Mouse (Mus musculus): ENCODE measurements around the gene Afap1. TPM values are rescaled to one million over a fixed set of nuclear protein-coding genes. Genes with fewer than 3 reads are reported as not detected.

The Afap1 gene
- total RNA-seq (2021) = 10 to 100 TPM; 28.3 to 29.1 TPM
- long read RNA-seq, experiment 1, partial matches to known transcripts = 1 of 11 reads
- long read RNA-seq, experiment 1, other reads (novel, unspliced or antisense) = 10 of 11 reads
- long read RNA-seq, experiment 2, partial matches to known transcripts = 0 of 3 reads
- long read RNA-seq, experiment 2, other reads (novel, unspliced or antisense) = 3 of 3 reads

DNA sequence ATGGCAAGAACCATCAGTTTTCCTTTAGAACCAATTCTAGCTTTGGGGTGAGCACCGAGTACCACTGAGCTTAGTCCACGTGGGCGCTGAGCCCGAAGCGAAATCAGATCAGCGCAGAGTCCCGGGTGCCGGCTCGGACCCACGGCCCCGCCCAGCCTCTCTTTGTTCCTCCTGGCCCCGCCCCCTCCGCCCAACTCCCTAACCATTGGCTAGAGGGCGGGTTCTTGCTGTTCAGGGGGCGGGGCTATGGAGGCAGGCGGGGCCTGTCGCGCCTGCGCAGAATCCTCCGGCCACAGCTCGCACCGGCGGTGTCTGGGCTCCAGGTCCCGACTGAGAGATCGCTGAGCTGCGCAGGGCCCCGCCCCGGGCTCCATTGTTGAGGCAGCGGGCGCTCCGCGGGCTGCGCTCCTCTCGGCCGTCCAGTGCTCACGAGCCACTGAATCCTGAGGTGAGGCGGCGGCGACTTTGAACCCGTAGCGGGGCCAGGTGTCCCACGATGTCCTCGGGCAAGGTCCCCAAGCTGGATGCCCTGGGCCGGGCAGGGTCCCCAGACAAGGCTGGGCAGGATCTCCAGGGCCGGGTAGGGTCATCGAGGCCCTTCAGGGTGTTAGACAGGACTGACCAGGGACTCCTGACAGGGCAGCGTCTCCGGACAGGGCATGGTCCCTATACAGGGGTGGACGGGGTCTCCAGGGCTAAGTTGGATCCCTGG is at the start of gene Afap1:
TSS of gene Afap1 (plus strand) at position 227 of the 712 bp plus-strand sequence.
- peak; percentile 99 for DNase-seq (ENCODE audit: low spot score in 2 of 2)

DNA sequence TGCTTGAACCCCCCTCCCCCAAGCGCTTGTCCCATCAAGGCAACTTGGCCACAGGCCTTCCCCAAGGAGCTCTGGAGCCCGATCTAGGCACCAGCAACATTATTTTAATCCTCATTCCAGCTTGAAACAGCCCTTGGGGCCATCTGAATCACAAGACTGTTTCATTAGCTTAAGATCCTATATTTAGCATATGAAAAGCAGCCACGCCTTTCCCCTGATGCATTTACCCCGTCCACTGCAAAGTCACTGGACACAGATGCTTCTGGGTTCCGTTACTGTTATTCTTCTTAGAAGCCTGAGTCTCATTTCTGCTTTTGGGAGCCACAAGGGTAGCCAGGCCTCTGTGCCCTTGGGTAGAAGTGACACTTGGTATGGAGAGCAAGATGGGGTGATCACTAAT is 41.6 kb upstream of the Afap1 start:
- DNase-seq (ENCODE audit: low spot score in 2 of 2) = no peak

DNA sequence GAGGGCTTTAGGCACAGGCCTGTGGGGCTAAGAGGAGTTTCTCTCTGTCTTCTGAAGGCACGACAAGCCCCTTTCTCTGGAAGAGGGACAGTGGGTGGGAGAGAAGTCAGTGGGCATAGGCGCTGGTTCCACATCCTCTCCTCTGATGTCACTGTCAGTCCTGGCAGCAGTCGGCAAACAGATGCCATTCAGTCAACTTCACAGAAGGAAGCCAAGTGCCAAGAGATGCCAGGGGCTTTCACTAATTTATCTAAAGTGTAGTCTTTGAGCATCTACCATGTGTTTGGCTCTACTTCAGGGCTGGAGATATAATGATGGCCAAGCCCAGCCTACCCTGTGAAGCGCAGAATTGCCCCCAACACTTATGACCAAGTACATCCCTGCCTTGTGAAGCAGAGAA is 39.7 kb upstream of the Afap1 start:
- no peak for DNase-seq (ENCODE audit: low spot score in 2 of 2)

DNA sequence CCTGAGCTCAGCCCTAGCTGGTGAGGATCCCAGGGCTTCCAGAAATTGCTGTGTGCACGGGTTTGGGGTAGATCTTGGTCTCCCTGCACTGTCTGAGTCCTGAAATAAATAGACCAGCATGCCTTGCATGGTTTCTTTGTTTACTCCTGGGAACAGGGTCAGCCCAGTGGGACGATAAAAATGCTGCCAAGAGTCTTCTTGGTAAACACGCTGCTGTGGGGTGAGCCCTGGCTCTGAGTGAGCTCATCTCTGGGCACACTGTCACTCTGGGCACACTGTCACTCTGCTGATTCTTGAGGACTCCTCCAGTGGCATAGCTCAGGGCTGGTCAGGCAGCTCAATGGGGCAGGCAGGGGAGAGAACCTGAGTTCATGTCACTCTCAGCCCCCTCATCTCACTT is 36.9 kb upstream of the Afap1 start:
- DNase-seq (ENCODE audit: low spot score in 2 of 2) = no peak

DNA sequence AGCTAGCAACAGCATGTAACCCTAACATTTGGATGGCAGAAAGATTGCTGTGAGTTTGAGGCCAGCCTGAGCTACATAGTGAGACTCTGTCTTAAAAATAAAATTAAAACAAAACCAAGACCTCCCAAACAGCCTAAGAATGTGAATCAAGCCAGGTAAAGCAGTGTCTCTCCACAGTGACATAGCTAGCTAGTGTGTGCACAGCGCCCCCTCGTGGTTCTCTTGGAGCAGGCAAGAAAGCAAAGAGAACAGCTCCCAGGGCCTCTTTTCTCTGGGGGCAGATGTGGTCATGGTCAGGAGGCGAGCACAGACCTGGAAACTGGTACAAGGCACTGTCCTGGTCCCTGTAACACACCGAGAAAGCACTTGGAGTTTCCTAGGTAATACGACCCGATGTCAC is 35.0 kb upstream of the Afap1 start:
- peak; percentile 63 to 76 for DNase-seq (ENCODE audit: low spot score in 2 of 2)

DNA sequence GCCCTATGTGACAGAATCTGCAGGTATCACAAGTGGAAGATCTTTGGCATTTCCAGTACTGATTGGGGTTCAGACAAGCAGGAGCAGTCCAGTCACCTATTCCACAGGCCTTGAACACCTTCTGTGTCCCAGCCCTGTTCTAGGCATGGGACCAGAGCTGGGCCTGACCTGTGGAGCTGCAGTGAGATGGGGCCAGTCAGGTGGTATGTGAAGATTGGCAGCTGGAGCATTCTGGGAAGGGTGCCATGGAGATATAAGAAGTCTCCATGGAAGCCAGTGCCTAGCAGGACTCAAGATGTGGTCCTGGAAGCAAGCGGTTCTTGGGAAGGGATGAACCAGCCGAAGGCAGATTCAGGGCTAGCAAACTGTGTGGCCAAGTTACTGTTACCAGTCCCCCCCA is 31.7 kb upstream of the Afap1 start:
- DNase-seq (ENCODE audit: low spot score in 2 of 2) = no peak

DNA sequence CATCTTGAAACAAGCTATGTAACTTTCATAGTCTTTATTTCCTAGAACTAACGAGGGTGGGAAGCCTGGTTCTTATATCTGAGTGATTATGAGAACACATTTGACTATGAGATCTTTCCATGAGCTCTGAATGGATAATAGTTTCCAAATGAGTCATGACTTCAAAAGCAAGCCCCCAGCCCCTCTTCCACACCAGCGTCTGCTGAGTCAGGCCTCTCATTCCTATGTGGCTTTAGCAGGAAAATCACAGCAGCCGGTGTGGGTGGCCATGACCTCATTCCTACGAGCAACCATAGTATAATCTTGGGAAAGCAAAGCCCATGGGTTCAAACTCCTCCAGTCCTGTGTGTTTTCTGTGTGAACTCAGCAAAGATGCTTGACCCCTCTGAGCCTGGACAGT is 23.1 kb upstream of the Afap1 start:
- peak in 1 of 2 experiments; percentile 35 for DNase-seq (ENCODE audit: low spot score in 2 of 2)

DNA sequence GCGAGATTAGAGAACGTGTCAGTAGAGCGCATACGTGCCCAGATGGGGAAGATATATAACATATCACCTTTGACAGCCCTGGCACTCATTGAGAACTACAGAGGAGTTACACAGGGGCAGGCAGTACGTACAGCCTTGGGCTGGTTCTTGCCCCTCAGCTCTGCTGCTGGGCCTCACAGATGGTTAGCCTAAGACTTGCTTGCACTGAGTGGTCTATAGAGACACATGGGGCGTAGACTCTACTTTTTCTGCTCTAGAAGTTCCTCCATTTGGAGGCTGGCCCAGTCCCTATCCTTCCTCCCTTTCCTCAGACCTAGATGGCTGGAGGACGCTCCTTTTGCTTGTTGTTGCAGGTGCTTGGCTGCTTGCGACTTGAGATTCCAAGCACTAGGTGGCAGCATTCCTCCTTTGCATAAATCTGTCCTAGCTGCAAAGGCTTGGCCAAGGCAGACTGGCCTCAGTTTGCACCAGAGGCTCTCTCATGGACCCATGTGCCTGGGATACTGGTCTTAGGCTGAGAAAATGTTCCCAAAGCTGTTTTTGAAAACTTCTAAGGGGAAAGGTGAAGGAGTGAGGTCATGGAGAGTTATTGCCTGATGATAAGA is 22.6 kb upstream of the Afap1 start:
- peak; percentile 63 to 74 for DNase-seq (ENCODE audit: low spot score in 2 of 2)

DNA sequence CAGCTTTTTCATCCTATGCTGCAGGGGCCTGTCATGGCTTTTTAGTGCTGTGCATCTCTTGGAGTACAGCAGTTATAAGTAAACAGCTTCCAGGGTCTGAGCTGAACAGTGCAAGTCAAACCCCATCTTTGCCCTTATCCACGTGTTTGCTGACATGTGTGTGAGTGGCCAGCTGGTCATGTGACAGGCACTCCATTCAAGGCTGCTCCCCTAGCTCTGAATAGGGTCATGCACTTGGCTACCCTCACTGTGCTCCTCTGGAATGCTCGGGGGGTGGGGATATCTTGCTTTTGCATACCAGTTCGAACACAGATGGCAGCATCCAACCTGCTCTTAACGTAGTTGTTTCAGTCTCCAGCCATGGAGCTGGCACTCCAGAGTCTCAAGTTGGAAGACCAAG is 19.7 kb upstream of the Afap1 start:
- DNase-seq (ENCODE audit: low spot score in 2 of 2) = no peak

DNA sequence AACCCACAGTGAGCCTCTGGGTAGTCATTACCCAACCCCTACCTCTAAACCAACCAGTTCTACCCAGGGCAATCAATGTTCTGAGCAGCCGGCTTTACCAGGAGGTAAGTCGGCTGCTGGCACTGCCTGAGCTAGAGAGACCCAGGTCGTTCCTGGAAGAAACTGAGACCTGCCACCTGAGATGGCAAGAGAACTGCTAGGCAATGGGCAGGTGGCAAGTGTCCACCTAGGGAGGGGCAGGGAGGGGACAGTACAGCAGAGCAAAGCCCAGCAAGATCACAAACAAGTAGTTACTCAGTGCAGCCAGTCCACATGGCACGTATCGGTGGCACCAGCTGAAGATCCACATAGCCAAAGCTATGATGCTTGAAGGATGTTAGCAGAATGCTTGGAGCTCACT is 16.9 kb upstream of the Afap1 start:
- no peak for DNase-seq (ENCODE audit: low spot score in 2 of 2)

DNA sequence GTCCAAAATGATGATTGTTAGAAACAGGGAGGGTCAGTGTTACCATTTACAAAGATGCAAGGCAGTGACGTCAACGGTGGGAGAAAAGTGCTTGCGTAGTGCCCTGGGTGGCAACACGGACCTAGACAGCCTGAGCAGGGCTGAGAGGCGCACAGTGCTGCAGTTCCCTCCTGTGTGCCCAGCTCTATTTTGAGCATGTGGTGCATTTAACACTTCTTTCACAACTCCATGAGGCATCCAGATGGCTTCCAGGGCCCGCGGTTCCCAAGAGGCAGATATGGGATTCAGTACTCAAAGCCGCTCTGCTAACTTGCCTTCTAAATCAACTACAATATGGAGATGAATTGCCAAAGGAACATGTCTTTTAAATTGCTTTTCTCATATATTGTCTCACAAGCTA is 13.9 kb upstream of the Afap1 start:
- peak; percentile 60 to 71 for DNase-seq (ENCODE audit: low spot score in 2 of 2)

DNA sequence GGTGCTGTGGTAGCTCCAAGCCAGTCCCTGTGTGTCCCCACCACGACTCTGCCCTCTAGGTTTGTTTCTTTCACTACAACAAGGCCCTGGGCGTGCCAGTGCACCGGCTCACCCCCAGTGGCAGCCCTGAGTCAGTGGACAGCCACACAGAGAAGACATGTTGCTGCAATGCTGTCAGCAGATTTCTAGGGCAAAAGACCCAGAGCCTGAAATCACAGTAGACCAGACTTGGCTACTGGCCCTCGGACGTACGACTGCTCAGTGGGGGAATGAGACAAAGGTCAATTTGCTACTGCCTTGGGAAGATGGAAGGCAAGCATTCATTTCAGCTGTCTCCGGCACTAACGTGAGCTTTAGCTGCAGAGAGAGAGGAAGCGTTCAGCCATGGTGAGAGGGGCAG is 10.7 kb upstream of the Afap1 start:
- no peak for DNase-seq (ENCODE audit: low spot score in 2 of 2)

DNA sequence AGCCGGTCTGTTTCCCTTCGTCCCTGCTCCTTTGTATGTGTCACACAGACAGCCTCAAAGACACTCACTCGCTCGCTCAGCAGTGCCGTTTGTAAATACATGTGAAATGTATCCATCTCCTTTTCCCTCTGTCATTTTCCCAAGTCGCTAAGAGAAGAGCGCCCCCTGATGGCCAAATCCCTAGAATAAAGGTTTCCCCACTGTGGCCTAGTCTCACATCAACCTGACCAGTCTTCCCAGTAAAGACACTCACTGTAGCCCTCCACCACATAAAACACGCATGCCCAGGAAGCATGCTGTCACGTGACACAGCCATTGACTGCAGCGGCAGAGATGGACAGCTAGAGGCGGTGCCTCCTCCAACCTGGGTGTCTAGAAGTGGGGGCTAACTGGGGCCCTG is 8.9 kb upstream of the Afap1 start:
- DNase-seq (ENCODE audit: low spot score in 2 of 2) = peak; percentile 45 to 69

DNA sequence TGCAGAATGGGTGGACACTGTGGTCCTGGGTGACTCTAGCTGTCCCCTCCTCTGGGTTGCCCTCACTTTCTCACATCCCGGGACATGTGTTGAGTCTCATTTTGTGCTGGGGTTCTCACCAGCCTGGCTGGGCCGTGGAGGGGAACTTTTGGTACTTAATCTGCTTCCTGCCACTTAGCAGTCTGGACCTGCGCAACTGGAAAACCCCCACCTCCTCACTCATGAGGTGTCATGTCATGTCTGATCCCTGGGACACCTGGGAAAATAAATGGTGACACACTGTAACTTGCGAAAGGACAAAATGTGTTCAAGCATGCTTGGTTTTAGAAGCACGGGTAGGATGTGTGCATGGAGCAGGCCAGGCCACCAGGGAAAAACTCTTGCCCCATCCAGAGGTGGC is 8.4 kb upstream of the Afap1 start:
- DNase-seq (ENCODE audit: low spot score in 2 of 2) = no peak

DNA sequence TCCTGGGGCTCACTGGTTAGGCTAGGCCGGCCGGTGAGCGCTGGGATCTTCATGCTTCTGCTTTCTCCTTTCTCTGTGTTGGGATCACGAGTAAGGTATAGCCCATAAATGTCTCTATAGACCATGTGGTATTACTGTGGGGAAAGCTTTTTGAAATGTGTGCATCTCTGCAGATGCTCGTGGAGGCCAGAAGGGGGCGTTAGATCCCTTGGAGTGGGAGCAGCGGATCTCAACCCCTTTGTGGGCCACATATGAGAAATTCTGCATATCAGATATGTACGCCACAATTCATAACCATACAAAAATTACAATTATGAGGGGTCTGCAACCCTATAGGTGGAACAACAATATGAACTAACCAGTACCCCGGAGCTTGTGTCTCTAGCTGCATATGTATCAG is 4.2 kb upstream of the Afap1 start:
- DNase-seq (ENCODE audit: low spot score in 2 of 2) = no peak

DNA sequence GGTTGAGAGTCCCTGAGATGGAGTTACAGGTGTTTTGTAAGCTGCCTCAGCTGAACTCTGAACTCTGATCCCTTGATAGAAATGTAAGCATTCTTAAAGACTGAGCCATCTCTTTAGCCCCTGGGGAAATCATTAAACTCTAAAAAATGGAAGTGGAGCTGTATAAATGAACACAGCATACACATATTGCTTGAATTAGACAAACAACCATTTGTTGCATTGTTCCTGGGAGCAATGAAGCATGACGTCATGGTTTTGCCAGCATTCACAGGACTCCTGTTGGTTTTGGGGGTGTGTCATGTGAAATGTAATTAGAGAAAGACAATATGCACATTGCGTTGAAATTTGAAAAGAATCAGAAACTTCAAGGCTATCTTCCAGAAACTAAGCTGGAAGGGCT is 3.5 kb upstream of the Afap1 start:
- DNase-seq (ENCODE audit: low spot score in 2 of 2) = no peak

DNA sequence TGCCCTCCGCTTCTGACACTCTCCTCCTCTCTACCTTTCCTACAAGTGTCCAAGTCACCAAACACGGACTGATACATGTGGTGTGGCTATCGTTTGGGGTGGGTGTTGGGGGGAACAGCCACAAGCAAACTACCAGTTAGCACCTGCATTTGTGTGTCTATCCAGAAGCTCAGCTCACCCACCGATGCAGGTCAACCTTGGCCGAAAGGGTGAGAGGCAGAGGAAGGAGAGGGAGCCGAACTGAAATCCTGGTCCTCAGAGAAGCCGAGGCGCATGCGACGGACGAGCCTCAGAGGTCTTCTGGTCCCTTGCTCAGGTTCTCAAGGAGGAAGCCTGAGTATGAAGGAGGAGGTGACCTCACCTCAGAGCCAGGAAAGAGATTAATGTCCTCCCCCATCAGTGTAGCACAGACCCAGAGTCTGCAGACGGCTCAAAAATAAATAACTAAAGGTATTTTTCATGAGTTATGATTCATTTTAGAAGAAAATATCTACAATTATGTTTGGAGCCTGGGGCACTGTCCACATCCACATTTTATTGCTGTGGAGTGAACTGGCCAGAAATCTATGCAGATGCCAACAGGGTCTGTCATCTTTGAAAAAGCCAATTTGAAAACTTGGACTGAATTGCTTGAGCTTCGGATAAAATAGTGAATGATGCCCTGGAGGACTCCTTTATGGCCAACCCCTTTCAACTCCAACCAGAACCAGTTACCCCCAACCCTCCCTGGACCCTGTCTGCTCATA is 2.0 kb upstream of the Afap1 start:
- no peak for DNase-seq (ENCODE audit: low spot score in 2 of 2)

DNA sequence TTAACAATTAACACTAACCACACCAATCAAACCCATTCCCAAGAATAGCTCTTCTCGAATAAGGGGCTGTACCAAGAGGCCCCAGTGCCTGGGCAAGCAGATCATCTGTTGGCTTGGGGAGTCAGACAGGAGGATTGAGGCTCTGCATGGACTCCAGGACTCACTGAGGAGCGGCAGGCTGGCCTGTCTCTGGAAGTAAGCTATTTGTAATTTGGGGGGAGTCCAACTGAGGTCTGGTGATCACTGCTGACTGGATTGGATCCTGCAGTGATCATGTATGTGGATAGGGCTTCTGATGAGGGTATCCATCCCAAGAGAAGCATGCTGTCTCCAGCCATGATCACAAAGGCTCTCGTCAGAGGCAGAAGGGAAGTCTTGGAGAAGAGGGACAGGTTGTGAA is 756 bp upstream of the Afap1 start:
- DNase-seq (ENCODE audit: low spot score in 2 of 2) = no peak

DNA sequence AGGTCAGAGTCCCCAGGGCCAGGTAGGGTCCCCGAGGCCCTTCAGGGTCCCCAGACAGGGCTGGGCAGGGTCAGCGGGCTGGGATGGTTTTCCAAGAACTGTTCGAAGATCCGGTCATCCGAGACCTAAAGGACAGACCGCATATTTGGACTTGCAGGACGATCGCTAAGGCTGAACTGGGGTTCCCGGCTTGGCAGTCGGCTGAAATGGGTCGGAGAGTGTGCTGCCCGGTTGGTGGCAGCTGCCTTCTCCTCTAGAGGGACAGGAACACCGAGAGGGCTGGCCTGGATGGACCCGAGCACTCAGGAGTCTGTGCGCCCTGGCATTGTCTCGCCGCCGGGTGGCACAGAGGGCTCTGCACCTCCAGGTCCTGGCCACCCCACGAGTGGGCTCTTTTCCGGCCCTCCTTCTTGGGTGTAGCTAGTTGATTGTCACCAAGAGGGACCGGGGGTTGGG is 714 bp downstream of the Afap1 start:
- peak; percentile 39 to 64 for DNase-seq (ENCODE audit: low spot score in 2 of 2)

DNA sequence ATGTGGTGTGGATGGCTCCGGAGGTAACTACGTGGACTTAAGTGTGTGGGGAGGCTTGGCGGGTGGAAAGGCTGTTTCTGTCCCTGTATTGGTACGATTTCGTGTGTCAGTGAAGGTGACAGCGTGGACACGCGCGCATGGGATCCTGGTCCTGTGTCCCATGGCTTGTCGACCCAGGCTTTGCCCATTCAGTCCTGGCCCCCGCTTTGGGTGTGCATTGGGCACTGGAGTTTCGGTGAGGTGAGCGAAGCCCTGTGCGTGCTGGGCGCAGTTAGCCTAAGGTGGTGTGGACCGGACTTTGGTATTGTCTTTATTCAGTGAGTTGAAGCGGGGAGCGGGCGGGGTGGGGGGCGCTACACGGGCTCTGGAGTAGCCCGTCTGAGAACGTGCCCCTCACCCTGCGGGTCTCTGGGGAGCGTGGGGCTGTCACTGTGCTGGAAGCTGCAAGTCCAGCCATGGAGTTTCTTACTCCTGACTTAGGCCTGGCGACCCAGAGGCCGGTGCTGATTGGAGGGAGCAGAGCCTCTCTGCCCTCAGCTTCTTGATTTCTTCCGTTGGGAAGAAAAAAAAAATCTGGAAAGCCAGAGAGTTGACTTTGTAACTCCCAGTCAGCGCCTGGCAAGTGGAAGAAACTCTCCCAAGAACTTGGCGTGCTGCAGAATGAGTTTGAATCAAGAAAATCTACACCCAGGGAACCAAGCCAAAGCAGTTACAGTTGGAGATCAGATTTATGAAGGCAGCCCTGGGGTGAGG is 1.4 kb downstream of the Afap1 start:
- no peak for DNase-seq (ENCODE audit: low spot score in 2 of 2)

DNA sequence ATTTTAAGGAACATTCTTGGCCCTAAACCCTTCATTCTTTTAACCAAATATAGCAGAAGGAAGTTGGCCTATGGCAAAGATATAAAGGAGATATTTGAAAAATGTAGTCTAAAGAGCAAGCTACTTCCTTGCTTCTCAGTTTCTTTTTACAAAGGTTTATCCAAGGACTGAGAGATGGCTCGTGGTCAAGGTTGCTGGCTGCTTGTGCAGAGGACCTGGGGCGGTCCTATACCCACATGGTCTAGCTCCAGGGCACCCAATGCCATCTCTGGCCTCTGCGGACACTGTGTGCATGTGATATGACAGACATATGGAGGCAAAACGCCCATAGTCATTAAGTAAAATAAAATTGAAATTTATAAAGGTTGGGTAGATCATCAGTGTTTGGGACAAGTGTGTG is 2.8 kb downstream of the Afap1 start:
- no peak for DNase-seq (ENCODE audit: low spot score in 2 of 2)

Data from left cerebral cortex, adult 18-20 months (tissue).